Mouse (Mus musculus) bone marrow macrophage, adult 2 months (primary cell): ENCODE measurements around the gene H2-DMb1.

ENCODE experiments used
- CTCF ChIP-seq: IDR thresholded peaks from 2 replicates; pipeline ENCODE4 v1.5.1; 2012; ENCODE audit warnings: low read depth, mild to moderate bottlenecking, low read length, moderate library complexity
- POLR2A ChIP-seq: IDR thresholded peaks from 2 replicates; pipeline ENCODE4 v1.6.1; 2012; ENCODE audit warnings: mild to moderate bottlenecking, low read depth, low read length, borderline replicate concordance

DNA sequence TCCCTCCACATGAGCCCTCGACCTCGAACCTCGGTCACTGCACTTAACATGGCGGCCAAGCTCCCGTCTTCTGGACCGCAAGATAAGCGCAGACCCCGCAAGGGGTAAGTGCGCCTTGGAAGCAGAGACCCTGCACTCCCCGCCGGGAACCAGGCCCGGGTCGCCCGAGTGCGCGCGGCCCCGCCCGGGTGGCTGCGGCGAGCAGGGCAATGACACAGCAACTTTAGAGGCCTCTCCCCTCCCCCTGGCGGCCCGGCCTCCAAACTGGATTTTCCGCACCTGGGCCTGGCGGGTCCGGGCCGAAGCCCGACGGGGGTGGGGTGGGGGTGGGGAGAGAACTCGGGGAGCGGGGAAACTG lies 32.1 kb upstream of the H2-DMb1 start:
- TF ChIP-seq POLR2A (no peak; the same call in 1 of the 2 replicates), CTCF (no peak)
